Mouse (Mus musculus) liver, embryonic 14.5 days (tissue): ENCODE results near the gene Inhbb. TPM values are rescaled to one million over a fixed set of nuclear protein-coding genes. Genes with fewer than 3 reads are reported as not detected.

Experiments
- ATAC-seq: fragments of 200-750 bp; cut with Nextera tagmentation; 2 replicates; pipeline ENCODE4 v1.8.0; 2017; ENCODE audit warnings: moderate number of reproducible peaks, mild to moderate bottlenecking, moderate library complexity; ENCODE audit not compliant: insufficient read depth
- DNase-seq, 3 experiments: peaks; one replicate each; pipeline ENCODE4 v3.0.0-alpha.2; 2012 to 2013; ENCODE audit warnings: low read depth in 3 of 3, low spot score in 3 of 3
- H3K27ac ChIP-seq: fragments of 300-500 bp; sonication (generic); 2 replicates; pipeline ENCODE4 v1.5.1; 2014; ENCODE audit warnings: moderate library complexity, mild to moderate bottlenecking, control low read depth, inconsistent platforms
- H3K27me3 ChIP-seq: fragments of 300-500 bp; sonication (generic); 2 replicates; pipeline ENCODE4 v1.6.1; 2014; ENCODE audit warnings: mild to moderate bottlenecking, low read length, moderate library complexity; ENCODE audit not compliant: control insufficient read depth, insufficient read depth
- H3K36me3 ChIP-seq: fragments of 300-500 bp; sonication (generic); replicated peaks from 2 replicates; pipeline ENCODE4 v1.6.1; 2014; ENCODE audit warnings: low read depth; ENCODE audit not compliant: control insufficient read depth, insufficient read depth
- H3K4me1 ChIP-seq, 2 experiments: fragments of 200-500 bp in 1 of 2; fragments of 300-500 bp in 1 of 2; sonication (generic) in 1 of 2; replicated peaks; 2 replicates each; pipeline ENCODE4 v1.6.1; 2012 to 2014; ENCODE audit warnings: antibody characterized with exemption in 1 of 2, inconsistent platforms in 1 of 2, low read length in 1 of 2; ENCODE audit not compliant: control insufficient read depth in 2 of 2, insufficient read depth in 2 of 2
- H3K4me2 ChIP-seq: fragments of 300-500 bp; sonication (generic); 2 replicates; pipeline ENCODE4 v1.6.1; 2014; ENCODE audit warnings: low read depth, mild to moderate bottlenecking, control low read depth, moderate library complexity
- H3K4me3 ChIP-seq, 2 experiments: fragments of 200-500 bp in 1 of 2; fragments of 300-500 bp in 1 of 2; sonication (generic) in 1 of 2; 2 replicates each; pipeline ENCODE4 v1.5.1; 2012 to 2014; ENCODE audit warnings: low read depth in 2 of 2, low read length in 2 of 2, mild to moderate bottlenecking in 2 of 2, control low read depth in 1 of 2, inconsistent platforms in 1 of 2, moderate library complexity in 1 of 2; ENCODE audit not compliant: insufficient read depth in 1 of 2
- H3K9ac ChIP-seq: fragments of 300-500 bp; sonication (generic); replicated peaks from 2 replicates; pipeline ENCODE4 v1.6.1; 2014; ENCODE audit warnings: mild to moderate bottlenecking, control low read depth, moderate library complexity
- H3K9me3 ChIP-seq: fragments of 300-500 bp; sonication (generic); 2 replicates; pipeline ENCODE4 v1.6.1; 2016; ENCODE audit warnings: low read length, mixed read lengths; ENCODE audit not compliant: control insufficient read depth
- CTCF ChIP-seq: IDR thresholded peaks from 2 replicates; pipeline ENCODE4 v1.5.1; 2016; ENCODE audit warnings: antibody characterized with exemption, low read depth, control low read depth
- EP300 ChIP-seq: IDR thresholded peaks from 2 replicates; pipeline ENCODE4 v1.6.1; 2016; ENCODE audit warnings: antibody characterized with exemption, low read depth
- WGBS: fragments of 180-500 bp; shearing (Covaris S2); extraction: QIAGEN DNeasy Blood & Tissue Kit; methylation state at CpG from one replicate; pipeline ENCODE4 v1.1.7; 2014; ENCODE audit not compliant: insufficient replicate concordance; 5-methylcytosine and 5-hydroxymethylcytosine counted together
- polyA plus RNA-seq, 2 experiments: library from polyadenylated mRNA; depleted of rRNA in 1 of 2; stranded (reverse) in 1 of 2; unstranded in 1 of 2; fragments of >200 nt; fragmentation: Nextera tagmentation in 1 of 2; extraction: Ambion mirVana in 1 of 2; gene quantifications; 2 replicates each; pipeline versions ENCODE4 v1.2.1 to v1.2.3; 2012 to 2014

The Inhbb gene
- polyA plus RNA-seq, 2 experiments = 0.03 to 0.08 TPM

GRCm38 (mm10) chr1:119404798-119405197 is 17.2 kb downstream of the Inhbb start:
- Histone ChIP-seq H3K27ac (no peak overlapping the region), H3K4me2 (no peak overlapping the region), H3K27me3 (no peaks in the 10 kb centered on the region), H3K9me3 (no peaks in the 10 kb centered on the region), H3K4me1 (no peaks in the 10 kb centered on the region), H3K9ac (no peak overlapping the region), H3K4me3 (no peak overlapping the region), H3K36me3 (no peaks in the 10 kb centered on the region)
- WGBS = 26% methylated on average over 3 of the region's 3 CpGs
- no peak for ATAC-seq
- no peak for DNase-seq
- no peak for TF ChIP-seq EP300
- no peak for TF ChIP-seq CTCF

- no peak overlapping the region for H3K9ac ChIP-seq
- 61% methylated on average over 4 of the region's 4 CpGs for WGBS
- no peaks in the 10 kb centered on the region for H3K4me1 ChIP-seq
- H3K27ac ChIP-seq = no peak overlapping the region
- no peak for ATAC-seq
- H3K36me3 ChIP-seq = no peaks in the 10 kb centered on the region
- H3K27me3 ChIP-seq = no peaks in the 10 kb centered on the region
- DNase-seq = no peak
- no peak overlapping the region for H3K4me3 ChIP-seq
- no peaks in the 10 kb centered on the region for H3K9me3 ChIP-seq
- TF ChIP-seq CTCF = no peak
- TF ChIP-seq EP300 = no peak
- no peak overlapping the region for H3K4me2 ChIP-seq
Measured at GRCm38 (mm10) chr1:119404341-119404740, 17.7 kb downstream of the Inhbb start.

- Histone ChIP-seq H3K27me3 (no peaks in the 10 kb centered on the region), H3K9ac (no peak overlapping the region), H3K4me2 (no peak overlapping the region), H3K4me3 (no peak overlapping the region), H3K4me1 (no peaks in the 10 kb centered on the region), H3K9me3 (no peaks in the 10 kb centered on the region), H3K27ac (no peak overlapping the region), H3K36me3 (no peaks in the 10 kb centered on the region)
- DNase-seq = no peak
- no peak for TF ChIP-seq EP300
- no peak for TF ChIP-seq CTCF
- 39% methylated on average over 4 of the region's 4 CpGs for WGBS
- ATAC-seq = no peak
Measured at GRCm38 (mm10) chr1:119401249-119401648, 20.8 kb downstream of the Inhbb start.

GRCm38 (mm10) chr1:119398640-119399039 is 23.4 kb downstream of the Inhbb start:
- no peaks in the 10 kb centered on the region for H3K27me3 ChIP-seq
- no peaks in the 10 kb centered on the region for H3K9me3 ChIP-seq
- H3K9ac ChIP-seq = no peak overlapping the region
- no peak overlapping the region for H3K27ac ChIP-seq
- DNase-seq (no peak), ATAC-seq (no peak)
- no peak overlapping the region for H3K4me2 ChIP-seq
- H3K4me3 ChIP-seq = no peak overlapping the region
- H3K36me3 ChIP-seq = no peaks in the 10 kb centered on the region
- WGBS = 45% methylated on average over 2 of the region's 2 CpGs
- TF ChIP-seq CTCF (no peak), EP300 (no peak)
- H3K4me1 ChIP-seq = no peaks in the 10 kb centered on the region

GRCm38 (mm10) chr1:119397839-119398238 is 24.2 kb downstream of the Inhbb start:
- Histone ChIP-seq H3K4me2 (no peak overlapping the region), H3K9me3 (no peaks in the 10 kb centered on the region), H3K9ac (no peak overlapping the region), H3K4me1 (no peaks in the 10 kb centered on the region), H3K27ac (no peak overlapping the region), H3K4me3 (no peak overlapping the region), H3K27me3 (no peaks in the 10 kb centered on the region), H3K36me3 (no peaks in the 10 kb centered on the region)
- 48% methylated on average over 7 of the region's 7 CpGs for WGBS
- TF ChIP-seq CTCF (no peak), EP300 (no peak)
- no peak for DNase-seq
- ATAC-seq = no peak
